Mouse (Mus musculus) kidney, embryonic 15.5 days (tissue): Measurements from ENCODE around the gene 1700025G04Rik. TPM values are rescaled to one million over a fixed set of nuclear protein-coding genes. Genes with fewer than 3 reads are reported as not detected.

Source experiments
- ATAC-seq: fragments of 200-750 bp; cut with Nextera tagmentation; replicated peaks from 2 replicates; pipeline ENCODE4 v1.8.0; 2017; ENCODE audit warnings: moderate TSS enrichment; ENCODE audit not compliant: low FRiP score
- H3K27ac ChIP-seq: fragments of 300-500 bp; sonication (generic); 2 replicates; pipeline ENCODE4 v1.5.1; 2015; ENCODE audit warnings: mild to moderate bottlenecking, inconsistent platforms
- H3K27me3 ChIP-seq: fragments of 300-500 bp; sonication (generic); 2 replicates; pipeline ENCODE4 v1.6.1; 2015; ENCODE audit warnings: inconsistent platforms
- H3K36me3 ChIP-seq: fragments of 300-500 bp; sonication (generic); 2 replicates; pipeline ENCODE4 v1.6.1; 2015; ENCODE audit warnings: inconsistent platforms
- H3K4me1 ChIP-seq: fragments of 300-500 bp; sonication (generic); 2 replicates; pipeline ENCODE4 v1.6.1; 2015; ENCODE audit warnings: inconsistent platforms
- H3K4me2 ChIP-seq: fragments of 300-500 bp; sonication (generic); 2 replicates; pipeline ENCODE4 v1.6.1; 2015; ENCODE audit warnings: moderate library complexity, mild to moderate bottlenecking, inconsistent platforms
- H3K4me3 ChIP-seq: fragments of 300-500 bp; sonication (generic); replicated peaks from 2 replicates; pipeline ENCODE4 v1.5.1; 2015; ENCODE audit warnings: mild to moderate bottlenecking, inconsistent platforms
- H3K9ac ChIP-seq: fragments of 300-500 bp; sonication (generic); 2 replicates; pipeline ENCODE4 v1.6.1; 2015; ENCODE audit warnings: mild to moderate bottlenecking, inconsistent platforms
- H3K9me3 ChIP-seq: fragments of 300-500 bp; sonication (generic); replicated peaks from 2 replicates; pipeline ENCODE4 v1.6.1; 2016; ENCODE audit warnings: inconsistent platforms
- WGBS: fragments of 180-500 bp; shearing (Covaris S2); methylation state at CpG from one replicate; pipeline ENCODE4 v1.1.7; 2015; ENCODE audit warnings: mixed read lengths; 5-methylcytosine and 5-hydroxymethylcytosine counted together
- polyA plus RNA-seq: library from polyadenylated mRNA; unstranded; fragments of >200 nt; fragmentation: Nextera tagmentation; extraction: Ambion mirVana; gene quantifications from 2 replicates; pipeline ENCODE4 v1.2.1, GENCODE M21; 2015

1700025G04Rik gene
- polyA plus RNA-seq, 1 experiment from 2014 or later = 17.2 TPM

DNA sequence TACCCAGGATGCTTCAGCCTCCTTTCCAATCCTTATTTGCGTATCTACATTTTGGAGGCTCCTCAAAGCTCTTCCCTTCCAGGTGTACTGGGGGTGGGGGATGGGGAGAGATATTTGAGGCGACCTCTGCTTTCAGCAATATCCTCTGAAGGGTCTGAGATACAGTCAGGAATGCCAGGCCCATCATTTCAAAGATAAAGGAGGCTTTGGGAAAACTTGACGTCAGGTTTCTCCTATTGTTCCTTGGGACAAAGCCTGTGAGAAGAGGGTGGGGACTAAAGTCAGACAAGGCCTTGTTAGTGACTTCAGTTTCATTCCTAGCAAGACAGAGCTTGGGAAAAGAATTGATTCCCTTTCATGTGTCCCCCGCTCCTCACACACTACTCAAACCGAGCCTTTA is 209.2 kb downstream of the 1700025G04Rik start:
- Histone ChIP-seq H3K4me1 (no peaks in the 10 kb centered on the region), H3K9me3 (no peaks in the 10 kb centered on the region), H3K27me3 (no peaks in the 10 kb centered on the region), H3K36me3 (no peaks in the 10 kb centered on the region), H3K4me2 (no peak overlapping the region), H3K4me3 (no peak overlapping the region), H3K27ac (no peak overlapping the region), H3K9ac (no peak overlapping the region)
- ATAC-seq = no peak
- WGBS = 81% methylated on average over 5 of the region's 5 CpGs

DNA sequence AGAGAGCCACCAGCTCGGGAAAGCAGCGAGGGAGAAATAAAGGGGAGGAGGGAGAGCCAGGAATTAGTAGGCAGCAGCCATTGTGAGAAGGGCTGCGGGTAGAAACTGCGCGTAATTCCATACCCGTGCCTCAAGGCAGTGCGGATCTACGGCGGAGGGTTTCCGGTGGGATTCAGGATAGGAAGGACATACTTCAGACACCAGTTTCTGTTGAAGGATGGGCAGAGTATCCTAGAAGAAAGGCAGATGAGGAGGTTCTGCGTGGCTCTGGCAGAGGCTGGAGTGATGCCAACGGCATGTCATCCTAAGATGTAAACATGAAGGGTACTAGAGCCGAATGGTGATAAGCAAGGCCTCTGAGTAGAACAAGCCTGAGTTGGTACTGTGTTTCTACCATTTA is 210.0 kb downstream of the 1700025G04Rik start:
- Histone ChIP-seq H3K4me3 (no peak overlapping the region), H3K27ac (no peak overlapping the region), H3K27me3 (no peaks in the 10 kb centered on the region), H3K36me3 (no peaks in the 10 kb centered on the region), H3K4me2 (no peak overlapping the region), H3K9me3 (no peaks in the 10 kb centered on the region), H3K9ac (no peak overlapping the region), H3K4me1 (no peaks in the 10 kb centered on the region)
- no peak for ATAC-seq
- 92% methylated on average over 13 of the region's 13 CpGs for WGBS

GRCm38 (mm10) chr1:151879308-151879850 is 210.5 kb downstream of the 1700025G04Rik start:
- 85% methylated on average over 11 of the region's 11 CpGs for WGBS
- Histone ChIP-seq H3K9ac (no peak overlapping the region), H3K4me3 (no peak overlapping the region), H3K36me3 (no peaks in the 10 kb centered on the region), H3K9me3 (no peaks in the 10 kb centered on the region), H3K27ac (no peak overlapping the region), H3K4me2 (no peak overlapping the region), H3K27me3 (no peaks in the 10 kb centered on the region), H3K4me1 (no peaks in the 10 kb centered on the region)
- ATAC-seq = no peak

- Histone ChIP-seq H3K9ac (no peak overlapping the region), H3K4me2 (no peak overlapping the region), H3K36me3 (no peaks in the 10 kb centered on the region), H3K4me1 (no peaks in the 10 kb centered on the region), H3K9me3 (no peaks in the 10 kb centered on the region), H3K27ac (no peak overlapping the region), H3K27me3 (no peaks in the 10 kb centered on the region), H3K4me3 (no peak overlapping the region)
- 20% methylated on average over 4 of the region's 4 CpGs for WGBS
- ATAC-seq = no peak
Measured at GRCm38 (mm10) chr1:151878411-151878810, 211.5 kb downstream of the 1700025G04Rik start.

DNA sequence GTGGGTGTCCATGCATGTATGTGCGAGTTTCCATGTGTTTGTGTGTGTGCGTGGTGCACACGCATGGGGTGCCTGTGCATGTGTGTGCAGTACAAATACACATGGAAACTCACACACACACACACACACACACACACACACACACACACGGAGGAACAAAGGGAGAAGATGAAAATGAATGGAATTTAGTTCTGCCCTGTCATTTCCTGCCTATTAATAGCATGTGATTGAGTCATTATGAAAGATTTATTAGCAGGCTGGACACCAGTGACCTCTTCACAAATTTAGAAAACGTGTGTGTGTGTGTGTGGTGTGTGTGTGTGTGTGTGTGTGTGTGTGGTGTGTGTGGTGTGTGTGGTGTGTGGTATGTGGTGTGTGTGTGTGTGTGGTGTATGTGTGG is 217.0 kb downstream of the 1700025G04Rik start:
- Histone ChIP-seq H3K9me3 (no peaks in the 10 kb centered on the region), H3K4me1 (no peaks in the 10 kb centered on the region), H3K4me3 (no peak overlapping the region), H3K36me3 (no peaks in the 10 kb centered on the region), H3K27ac (0 out of 2 replicates have a peak overlapping the region, but pooled peaks have one; percentile 6), H3K9ac (no peak overlapping the region), H3K4me2 (no peak overlapping the region), H3K27me3 (no peaks in the 10 kb centered on the region)
- 68% methylated on average over 5 of the region's 5 CpGs for WGBS
- ATAC-seq = no peak

GRCm38 (mm10) chr1:151864326-151864725 is 225.6 kb downstream of the 1700025G04Rik start:
- 92% methylated on average over 6 of the region's 6 CpGs for WGBS
- peak overlapping the region; percentile 2; the same call in 1 of the 2 replicates for H3K27ac ChIP-seq
- H3K9ac ChIP-seq = no peak overlapping the region
- no peak overlapping the region for H3K4me3 ChIP-seq
- no peaks in the 10 kb centered on the region for H3K27me3 ChIP-seq
- H3K4me2 ChIP-seq = no peak overlapping the region
- H3K9me3 ChIP-seq = no peaks in the 10 kb centered on the region
- ATAC-seq = no peak
- H3K36me3 ChIP-seq = no peaks in the 10 kb centered on the region
- peaks cover 6% of the 10 kb centered on the region; the same call in 1 of the 2 replicates for H3K4me1 ChIP-seq

DNA sequence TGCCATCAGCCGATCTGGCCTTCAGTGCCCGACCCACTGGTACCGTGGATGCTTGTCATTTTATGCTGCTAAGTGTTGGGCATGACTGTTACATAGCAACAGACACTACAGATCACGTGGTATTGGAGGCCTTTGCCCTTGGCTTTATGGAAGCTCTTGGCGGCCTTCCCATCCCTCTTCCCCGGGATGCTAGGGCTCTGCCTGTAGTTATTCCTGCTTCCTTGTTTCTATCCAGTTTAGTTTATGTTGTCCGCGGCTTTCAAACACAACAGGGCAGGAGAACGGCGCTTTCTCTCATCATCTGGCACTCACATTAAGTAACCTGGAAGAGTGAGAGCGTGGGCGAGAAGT is 226.2 kb downstream of the 1700025G04Rik start:
- Histone ChIP-seq H3K27me3 (no peaks in the 10 kb centered on the region), H3K36me3 (no peaks in the 10 kb centered on the region), H3K4me2 (no peak overlapping the region), H3K9ac (no peak overlapping the region), H3K27ac (peak overlapping the region; percentile 48), H3K4me3 (no peak overlapping the region), H3K9me3 (no peaks in the 10 kb centered on the region), H3K4me1 (peaks cover 6% of the 10 kb centered on the region; the same call in 1 of the 2 replicates)
- WGBS = 74% methylated on average over 12 of the region's 12 CpGs
- peak; percentile 36; the same call in 1 of the 2 replicates for ATAC-seq

DNA sequence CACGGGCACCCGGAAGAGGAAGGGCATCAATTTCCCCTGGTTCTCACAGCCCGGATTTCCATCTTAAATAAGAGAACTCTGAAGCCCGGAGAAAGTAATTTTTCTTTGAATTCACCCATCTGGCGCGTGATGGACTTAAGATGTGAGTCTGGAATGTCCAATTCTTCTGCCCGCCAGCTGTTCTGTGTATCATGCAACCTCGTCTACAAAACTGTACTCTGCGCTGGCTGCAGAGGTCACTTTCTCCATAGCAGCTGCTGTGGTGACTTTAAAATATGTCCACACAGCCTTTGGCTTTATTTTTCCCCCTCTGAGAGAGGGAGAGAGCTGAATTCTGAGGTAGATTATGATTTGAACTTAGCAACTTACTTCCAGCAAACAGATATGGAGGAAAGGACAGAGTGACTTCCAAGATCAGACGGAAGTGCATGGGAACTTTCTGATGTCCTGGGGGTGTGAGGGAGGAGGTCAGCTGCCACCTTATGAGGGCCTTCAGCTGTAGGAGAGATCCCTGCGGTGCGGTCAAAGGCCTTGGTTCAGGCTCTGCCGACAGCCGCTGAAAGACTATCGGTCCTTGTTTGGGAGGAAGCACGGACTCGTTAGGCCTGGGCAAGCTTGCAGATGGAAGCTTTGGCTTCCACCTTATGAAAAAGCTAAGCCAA is 226.7 kb downstream of the 1700025G04Rik start:
- Histone ChIP-seq H3K9me3 (no peaks in the 10 kb centered on the region), H3K4me1 (peaks cover 6% of the 10 kb centered on the region; the same call in 1 of the 2 replicates), H3K27me3 (no peaks in the 10 kb centered on the region), H3K4me3 (no peak overlapping the region), H3K27ac (peak overlapping the region; percentile 48), H3K4me2 (no peak overlapping the region), H3K36me3 (no peaks in the 10 kb centered on the region), H3K9ac (no peak overlapping the region)
- 63% methylated on average over 17 of the region's 17 CpGs for WGBS
- peak; percentile 67; the same call in 1 of the 2 replicates for ATAC-seq

GRCm38 (mm10) chr1:151862109-151862508 is 227.8 kb downstream of the 1700025G04Rik start:
- Histone ChIP-seq H3K4me3 (no peak overlapping the region), H3K27me3 (no peaks in the 10 kb centered on the region), H3K27ac (no peak overlapping the region), H3K9me3 (no peaks in the 10 kb centered on the region), H3K36me3 (no peaks in the 10 kb centered on the region), H3K4me2 (no peak overlapping the region), H3K4me1 (peaks cover 6% of the 10 kb centered on the region; the same call in 1 of the 2 replicates), H3K9ac (no peak overlapping the region)
- ATAC-seq = no peak
- 91% methylated on average over 8 of the region's 8 CpGs for WGBS

GRCm38 (mm10) chr1:151861334-151861995 is 228.5 kb downstream of the 1700025G04Rik start:
- Histone ChIP-seq H3K27ac (no peak overlapping the region), H3K4me1 (peaks cover 6% of the 10 kb centered on the region; the same call in 1 of the 2 replicates), H3K4me3 (no peak overlapping the region), H3K36me3 (no peaks in the 10 kb centered on the region), H3K27me3 (no peaks in the 10 kb centered on the region), H3K9me3 (no peaks in the 10 kb centered on the region), H3K9ac (no peak overlapping the region), H3K4me2 (0 out of 2 replicates have a peak overlapping the region, but pooled peaks have one; percentile 4)
- no peak for ATAC-seq
- WGBS = 61% methylated on average over 20 of the region's 20 CpGs

DNA sequence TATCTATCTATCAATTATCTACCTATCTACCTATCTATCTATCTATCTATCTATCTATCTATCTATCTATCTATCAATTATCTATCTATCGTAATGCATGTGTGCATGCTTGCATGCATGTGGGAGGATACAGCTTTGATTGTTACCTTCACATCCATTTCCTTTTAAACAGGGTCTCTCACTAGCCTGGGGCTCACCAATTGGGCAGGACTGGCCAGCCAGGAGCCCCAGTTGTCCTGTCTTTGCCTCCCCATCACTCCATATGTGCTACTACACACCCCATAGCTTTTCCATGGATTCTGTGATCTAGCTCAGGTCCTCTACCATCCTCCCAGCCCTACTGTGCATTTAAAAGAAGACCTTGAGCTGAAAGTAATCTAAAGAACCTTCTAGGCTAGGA is 231.5 kb downstream of the 1700025G04Rik start:
- Histone ChIP-seq H3K9me3 (no peaks in the 10 kb centered on the region), H3K9ac (no peak overlapping the region), H3K27me3 (no peaks in the 10 kb centered on the region), H3K27ac (no peak overlapping the region), H3K4me2 (no peak overlapping the region), H3K4me1 (peaks cover under 1% of the 10 kb centered on the region; the same call in 1 of the 2 replicates), H3K36me3 (no peaks in the 10 kb centered on the region), H3K4me3 (no peak overlapping the region)
- no peak for ATAC-seq
- 93% methylated on average over 1 of the region's 1 CpGs for WGBS

DNA sequence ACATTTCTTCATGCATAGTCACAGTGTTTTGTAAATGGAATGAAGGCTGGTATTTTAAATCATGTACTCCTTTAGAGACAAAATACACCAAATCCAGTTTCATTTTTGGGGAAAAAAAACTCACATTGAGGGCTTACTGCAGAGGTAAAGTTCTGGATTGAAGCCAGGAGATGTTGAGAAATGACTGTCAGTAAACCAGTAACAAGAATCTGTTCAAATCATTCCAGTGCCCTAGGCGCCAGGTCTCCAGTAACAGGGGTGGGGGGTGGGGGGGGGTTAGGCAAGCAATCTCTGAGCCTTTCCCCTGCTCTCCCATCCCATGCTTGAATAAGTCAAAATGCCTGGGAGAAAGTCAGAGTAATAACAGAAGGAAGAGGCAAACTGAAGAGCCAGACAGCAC is 234.4 kb downstream of the 1700025G04Rik start:
- no peaks in the 10 kb centered on the region for H3K27me3 ChIP-seq
- H3K9ac ChIP-seq = no peak overlapping the region
- ATAC-seq = no peak
- no peak overlapping the region for H3K27ac ChIP-seq
- H3K4me2 ChIP-seq = no peak overlapping the region
- no peaks in the 10 kb centered on the region for H3K9me3 ChIP-seq
- 84% methylated on average over 1 of the region's 1 CpGs for WGBS
- H3K36me3 ChIP-seq = no peaks in the 10 kb centered on the region
- no peaks in the 10 kb centered on the region for H3K4me1 ChIP-seq
- H3K4me3 ChIP-seq = no peak overlapping the region
